Mouse (Mus musculus): Measurements from ENCODE around the gene Atp11a.

DNA sequence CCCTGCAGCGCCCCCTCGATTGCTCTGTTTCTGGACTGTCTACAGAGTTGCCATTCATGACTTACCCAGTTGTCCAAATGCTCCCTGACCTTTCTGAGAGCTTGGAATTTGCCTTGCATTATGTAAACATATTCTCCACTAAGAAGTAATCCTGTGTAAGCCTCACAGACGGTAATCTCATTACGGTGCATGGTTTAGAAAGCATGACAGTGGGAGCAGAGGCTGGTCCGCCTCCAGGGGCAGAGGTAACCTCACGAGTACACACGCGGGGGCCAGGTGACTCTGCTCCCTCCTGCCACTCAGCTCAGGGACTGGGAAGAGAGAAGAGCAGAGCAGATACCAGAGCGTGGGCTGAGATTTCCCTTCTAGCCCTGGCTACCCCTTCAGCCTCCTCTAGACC is 37.7 kb upstream of the Atp11a start:
- no peak for TF ChIP-seq POLR2A (IDR thresholded peaks at IDR 0.05; ENCODE audit: extremely low read depth, insufficient read depth, low read length)
- TF ChIP-seq CTCF (IDR thresholded peaks at IDR 0.05; ENCODE audit: extremely low read depth, insufficient read depth, low read length), result no peak

All from cortical plate, adult 2 months (tissue).